Mouse (Mus musculus): ENCODE results near the gene H2-Ke6. TPM values are rescaled to one million over a fixed set of nuclear protein-coding genes. Genes with fewer than 3 reads are reported as not detected.

The H2-Ke6 gene
- 10 to 100 TPM; 33.3 to 35.1 TPM for total RNA-seq (2021)

DNA sequence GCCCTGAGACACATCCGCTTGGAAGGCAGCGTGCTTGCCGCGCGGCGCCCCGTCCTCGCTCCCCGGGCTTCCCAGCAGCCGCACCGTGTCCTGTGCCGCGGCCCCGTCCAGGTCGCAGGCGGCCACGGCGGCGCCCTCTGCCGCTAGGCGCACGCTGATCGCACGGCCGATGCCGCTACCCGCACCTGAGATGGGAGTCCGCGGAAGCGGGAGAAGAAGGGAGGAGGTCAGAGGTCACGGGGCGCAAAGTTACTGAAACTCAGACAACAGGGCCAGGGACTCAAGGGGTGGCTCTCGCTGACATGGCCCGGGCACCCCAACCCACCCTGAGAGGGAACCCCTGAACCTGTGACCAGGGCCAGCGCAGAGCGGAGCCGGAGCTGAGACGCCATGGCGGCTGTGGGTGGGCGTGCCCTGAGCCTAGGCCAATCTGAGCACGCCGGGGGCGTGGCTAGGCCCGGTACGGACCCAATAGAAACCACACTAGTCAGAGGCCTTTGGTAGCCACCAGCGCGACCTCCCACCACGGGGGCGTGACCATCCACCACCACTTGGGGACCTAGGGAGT is at the start of gene H2-Ke6:
TSS of gene H2-Ke6 (minus strand) at position 405 of the 568 bp plus-strand sequence.
- DNase-seq (ENCODE audit: low spot score in 2 of 2) = peak; percentile 92 to 94
- intact Hi-C loops (cut with DNase I) = no loop called here

DNA sequence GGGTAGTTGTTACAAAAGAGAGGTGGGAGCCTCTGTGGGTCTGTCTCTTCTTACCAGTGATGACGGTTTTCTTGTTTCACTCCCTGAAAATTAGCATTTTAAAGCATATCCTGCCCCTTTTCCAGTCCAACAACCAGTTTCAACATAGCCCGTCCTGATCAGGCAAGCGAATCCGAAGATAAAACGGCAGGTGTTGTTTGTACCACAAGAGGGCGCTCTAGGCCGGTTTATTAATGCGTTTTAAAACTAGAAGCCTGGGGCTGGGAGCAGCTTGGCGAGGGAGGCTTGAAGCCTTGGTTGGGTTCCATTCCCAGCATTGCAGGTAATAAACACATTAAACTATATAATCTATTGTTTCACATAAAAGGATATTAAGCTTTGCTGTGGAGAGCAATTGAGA is 49.7 kb upstream of the H2-Ke6 start:
- peak; percentile 62 to 66 for DNase-seq (ENCODE audit: low spot score in 2 of 2)
- intact Hi-C loops (cut with DNase I) = loop anchor here (2.0 kb wide), 1 partner anchor 91 kb away; no protein-coding TSS in a partner anchor

DNA sequence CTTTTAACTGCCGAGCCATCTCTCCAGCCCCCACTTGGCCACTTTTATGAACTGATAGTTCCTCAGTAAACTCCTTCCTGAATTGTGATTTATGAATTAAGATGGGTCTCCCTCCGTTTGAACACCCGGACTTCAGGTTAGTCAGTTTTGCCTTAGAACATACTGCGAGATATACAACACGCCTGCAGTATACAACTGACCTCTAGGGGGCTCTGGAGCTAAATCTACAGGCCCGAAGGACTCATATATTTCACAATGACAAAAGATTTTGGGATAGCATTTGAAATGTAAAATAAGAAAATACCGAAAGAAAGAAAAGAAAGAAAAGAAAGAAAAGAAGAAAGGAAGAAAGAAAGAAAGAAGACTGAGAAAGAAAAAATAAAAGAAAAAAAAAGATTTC is 47.4 kb upstream of the H2-Ke6 start:
- intact Hi-C loops (cut with DNase I) = no loop called here

DNA sequence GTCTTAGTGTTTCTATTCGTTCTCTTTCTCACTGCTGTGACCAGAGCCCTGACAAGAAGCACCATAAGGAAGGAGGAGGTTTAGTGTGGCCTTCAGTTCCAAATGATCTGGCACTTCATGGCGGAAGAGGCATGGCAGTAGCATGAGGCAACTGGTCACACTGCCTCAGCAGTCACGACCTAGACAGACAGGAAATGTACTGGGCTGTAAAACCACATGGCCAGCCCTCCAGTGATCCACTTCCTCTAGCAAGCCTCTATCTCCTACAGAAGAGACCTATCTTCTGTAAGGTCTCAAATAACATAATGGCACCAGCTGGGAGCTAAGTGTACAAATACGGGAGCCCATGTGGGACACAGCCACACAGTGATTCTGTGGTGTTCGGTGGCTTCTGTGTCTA is 44.2 kb upstream of the H2-Ke6 start:
- intact Hi-C loops (cut with DNase I) = no loop called here
- no peak for DNase-seq (ENCODE audit: low spot score in 2 of 2)

More for the DNA sequence above, 47.4 kb upstream of the H2-Ke6 start:
- peak; percentile 56 to 65 for DNase-seq (ENCODE audit: low spot score in 2 of 2)

DNA sequence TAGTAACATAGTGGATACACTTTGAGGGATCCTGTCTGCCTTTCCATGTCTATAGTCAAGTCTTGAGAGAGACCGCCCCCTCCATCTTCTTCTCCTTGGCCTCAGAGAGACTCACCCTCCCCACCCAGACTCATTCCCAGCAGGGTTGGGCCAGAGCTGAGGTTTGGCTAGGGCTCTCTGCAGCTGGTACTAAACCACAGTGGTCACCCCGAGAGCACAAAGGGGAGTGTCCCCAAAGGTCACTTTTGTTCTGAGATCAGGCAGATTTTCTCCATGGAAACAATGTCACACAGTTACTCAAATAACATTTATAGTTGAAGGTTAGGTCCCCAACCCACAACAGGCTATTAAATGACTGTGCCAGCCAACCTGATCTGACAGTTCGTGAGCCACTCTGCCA is 41.0 kb upstream of the H2-Ke6 start:
- no peak for DNase-seq (ENCODE audit: low spot score in 2 of 2)
- intact Hi-C loops (cut with DNase I) = no loop called here

- DNase-seq (ENCODE audit: low spot score in 2 of 2) = no peak
- intact Hi-C loops (cut with DNase I) = no loop called here
These were observed 29.4 kb upstream of the H2-Ke6 start for GRCm38 (mm10) chr17:34057224-34057623.

DNA sequence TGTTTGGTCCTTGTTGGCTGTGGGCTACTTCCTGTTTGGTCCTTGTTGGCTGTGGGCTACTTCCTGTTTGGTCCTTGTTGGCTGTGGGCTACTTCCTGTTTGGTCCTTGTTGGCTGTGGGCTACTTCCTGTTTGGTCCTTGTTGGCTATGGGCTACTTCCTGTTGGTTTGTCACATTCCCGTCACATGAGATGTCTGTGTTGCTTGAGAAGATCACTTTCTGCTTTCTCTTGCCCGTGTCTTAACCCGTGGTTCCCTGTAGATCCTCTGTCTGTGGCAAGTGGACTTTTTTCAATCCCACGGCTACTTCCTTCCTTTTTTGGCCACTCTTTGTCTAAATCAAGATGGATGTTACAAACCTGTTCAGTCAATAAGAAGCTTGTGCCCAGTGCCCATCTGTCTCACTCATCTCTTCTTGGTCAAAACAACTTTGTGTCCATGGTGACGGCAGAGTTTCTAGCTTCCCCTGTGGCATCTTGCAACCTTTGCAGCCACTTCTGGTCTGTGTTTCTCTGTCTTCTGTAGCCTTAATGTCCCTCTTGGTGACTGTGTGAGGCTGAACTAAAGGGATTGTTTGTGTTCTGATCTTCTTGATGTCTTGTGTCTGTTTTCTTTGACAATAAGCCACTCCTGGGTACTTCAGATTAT is 19.7 kb upstream of the H2-Ke6 start:
- DNase-seq (ENCODE audit: low spot score in 2 of 2) = no peak
- intact Hi-C loops (cut with DNase I) = no loop called here

- intact Hi-C loops (cut with DNase I) = no loop called here
- no peak for DNase-seq (ENCODE audit: low spot score in 2 of 2)
These were observed 18.1 kb upstream of the H2-Ke6 start for GRCm38 (mm10) chr17:34045941-34046340.

DNA sequence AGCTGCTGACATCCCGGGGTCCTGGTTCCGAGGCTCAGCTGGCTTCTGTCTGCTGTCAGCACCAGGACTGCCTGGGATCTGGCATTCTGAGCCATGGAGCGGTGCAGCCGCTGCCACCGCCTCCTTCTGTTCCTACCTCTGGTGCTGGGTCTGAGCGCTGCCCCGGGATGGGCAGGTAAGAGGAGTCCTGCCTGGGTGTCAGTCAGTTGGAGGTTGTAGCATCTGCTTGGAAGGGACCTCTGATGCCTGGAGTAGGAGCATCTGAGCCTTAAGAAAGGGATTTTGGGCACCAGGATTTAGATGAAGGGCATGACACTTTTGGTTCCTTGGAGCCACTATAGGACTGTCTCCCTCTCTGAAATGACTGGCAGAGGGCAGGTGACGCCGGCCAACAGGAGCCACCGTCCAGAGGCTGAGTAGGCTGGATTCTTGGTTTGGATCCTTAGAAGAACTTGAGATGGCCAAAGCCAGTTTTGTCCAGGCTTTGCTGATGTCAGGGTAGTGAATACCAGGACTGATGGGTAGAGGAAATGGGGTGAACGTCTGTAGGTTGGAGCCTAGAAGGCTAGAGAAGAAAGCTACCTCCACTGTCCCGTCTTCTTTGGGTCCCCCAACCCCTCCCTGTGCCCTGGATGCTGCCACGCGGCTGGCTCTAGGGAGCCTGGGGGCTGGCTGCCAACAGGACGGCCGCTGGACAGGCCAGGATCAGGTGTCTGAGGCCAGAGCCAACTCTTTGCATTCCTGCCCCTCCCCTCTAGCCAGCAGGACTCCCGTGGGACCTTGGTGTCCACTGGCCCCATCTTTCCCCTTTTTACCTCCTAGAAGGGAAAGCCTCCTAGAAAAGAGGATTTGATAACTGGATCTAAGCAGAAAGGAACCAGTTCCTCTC is 11.9 kb upstream of the H2-Ke6 start:
- intact Hi-C loops (cut with DNase I) = no loop called here
- no peak for DNase-seq (ENCODE audit: low spot score in 2 of 2)

GRCm38 (mm10) chr17:34038878-34039561 is 11.2 kb upstream of the H2-Ke6 start, which contains the start of gene Col11a2:
Gene Col11a2, plus strand, starts transcription at chr17:34039437.
- no peak for DNase-seq (ENCODE audit: low spot score in 2 of 2)
- intact Hi-C loops (cut with DNase I) = no loop called here

GRCm38 (mm10) chr17:34038440-34038839 is 10.6 kb upstream of the H2-Ke6 start:
- peak; percentile 57 to 68 for DNase-seq (ENCODE audit: low spot score in 2 of 2)
- intact Hi-C loops (cut with DNase I) = no loop called here

DNA sequence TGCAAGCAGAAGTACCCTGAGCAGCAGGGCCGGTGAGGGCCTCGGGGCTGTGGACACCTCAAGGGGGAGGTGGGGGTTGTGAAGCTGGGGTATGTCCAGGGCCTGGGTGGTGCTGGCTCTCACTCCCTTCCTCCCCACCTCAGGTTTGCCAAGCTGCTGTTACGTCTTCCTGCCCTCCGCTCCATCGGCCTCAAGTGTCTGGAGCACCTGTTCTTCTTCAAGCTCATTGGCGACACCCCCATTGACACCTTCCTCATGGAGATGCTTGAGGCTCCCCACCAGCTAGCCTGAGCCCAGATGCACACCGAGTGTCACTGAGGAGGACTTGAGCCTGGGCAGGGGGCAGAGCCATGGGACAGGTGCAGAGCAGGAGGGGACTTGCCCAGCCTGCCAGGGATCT is 9.4 kb upstream of the H2-Ke6 start:
- DNase-seq (ENCODE audit: low spot score in 2 of 2) = no peak
- intact Hi-C loops (cut with DNase I) = no loop called here

GRCm38 (mm10) chr17:34036647-34037046 is 8.8 kb upstream of the H2-Ke6 start:
- DNase-seq (ENCODE audit: low spot score in 2 of 2) = no peak
- intact Hi-C loops (cut with DNase I) = no loop called here

GRCm38 (mm10) chr17:34035517-34035916 is 7.7 kb upstream of the H2-Ke6 start:
- intact Hi-C loops (cut with DNase I) = no loop called here
- DNase-seq (ENCODE audit: low spot score in 2 of 2) = no peak

- intact Hi-C loops (cut with DNase I) = loop anchor here (5.0 kb wide), 1 partner anchor 83 kb away; the partner anchor contains the start of gene H2-DMa
These were observed 6.2 kb upstream of the H2-Ke6 start for GRCm38 (mm10) chr17:34034064-34034463.

DNA sequence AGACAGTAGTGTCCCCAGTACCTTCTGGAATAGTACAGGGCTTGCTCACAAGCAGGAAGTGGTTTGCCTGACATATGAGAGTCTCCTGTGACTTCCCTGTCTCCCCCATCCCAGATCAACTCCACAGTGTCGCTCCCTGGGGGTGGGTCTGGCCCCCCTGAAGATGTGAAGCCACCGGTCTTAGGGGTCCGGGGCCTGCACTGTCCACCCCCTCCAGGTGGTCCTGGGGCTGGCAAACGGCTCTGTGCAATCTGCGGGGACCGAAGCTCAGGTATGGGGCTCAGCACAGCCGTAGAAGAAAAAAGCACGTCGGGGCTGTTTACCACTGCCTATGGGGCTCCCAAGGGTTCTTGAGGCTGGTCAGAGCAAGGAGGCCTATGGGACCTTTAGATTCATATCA is 5.6 kb upstream of the H2-Ke6 start:
- no peak for DNase-seq (ENCODE audit: low spot score in 2 of 2)
- intact Hi-C loops (cut with DNase I) = loop anchor here (5.0 kb wide), 1 partner anchor 84 kb away; the partner anchor contains the start of gene H2-DMa

More at GRCm38 (mm10) chr17:34034064-34034463, 6.2 kb upstream of the H2-Ke6 start:
- peak in 1 of 2 experiments; percentile 72 for DNase-seq (ENCODE audit: low spot score in 2 of 2)

- intact Hi-C loops (cut with DNase I) = loop anchor here (5.0 kb wide), 1 partner anchor 84 kb away; the partner anchor contains the start of gene H2-DMa
- DNase-seq (ENCODE audit: low spot score in 2 of 2) = no peak
These were observed 4.9 kb upstream of the H2-Ke6 start for GRCm38 (mm10) chr17:34032806-34033205.

GRCm38 (mm10) chr17:34032174-34032632 is 4.3 kb upstream of the H2-Ke6 start:
- intact Hi-C loops (cut with DNase I) = loop anchor here (5.0 kb wide), 1 partner anchor 85 kb away; the partner anchor contains the start of gene H2-DMa
- peak in 1 of 2 experiments; percentile 71 for DNase-seq (ENCODE audit: low spot score in 2 of 2)

DNA sequence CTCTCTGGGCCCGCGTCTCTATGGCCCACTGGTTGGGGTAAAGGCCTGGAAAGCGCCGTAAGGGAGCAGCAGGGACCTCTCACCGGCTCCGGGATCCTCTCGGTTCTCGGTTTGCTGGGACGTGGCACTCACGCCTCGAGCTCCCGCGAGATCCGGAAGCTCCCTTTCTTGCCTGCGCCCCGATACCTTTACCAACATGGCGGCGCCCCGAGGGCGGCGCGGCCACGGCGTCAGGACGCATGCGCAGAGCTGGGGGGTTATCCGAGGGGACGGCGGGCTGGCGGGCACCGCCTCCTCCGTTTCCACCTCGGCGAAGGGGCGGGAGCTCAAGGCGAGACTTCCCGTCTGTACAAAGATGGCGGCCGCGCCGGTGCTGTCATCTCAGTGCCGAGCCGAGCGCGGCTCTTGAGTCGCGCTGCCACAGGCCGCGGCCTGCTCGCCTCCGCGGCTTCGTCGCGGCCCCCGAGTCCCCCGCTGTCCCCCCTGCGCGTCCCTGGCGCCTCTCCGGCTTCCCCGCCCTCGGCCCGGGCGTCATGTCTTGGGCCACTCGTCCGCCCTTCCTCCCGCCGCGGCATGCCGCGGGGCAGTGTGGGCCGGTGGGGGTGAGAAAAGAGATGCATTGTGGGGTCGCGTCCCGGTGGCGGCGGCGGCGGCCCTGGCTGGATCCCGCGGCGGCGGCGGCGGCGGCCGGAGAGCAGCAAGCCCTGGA is 3.8 kb upstream of the H2-Ke6 start, which contains the start of the genes Slc39a7 and Rxrb:
TSS of gene Slc39a7 (minus strand) at position 218 of the 709 bp plus-strand sequence.
TSS of gene Rxrb (plus strand) at position 348 of the 709 bp plus-strand sequence.
- intact Hi-C loops (cut with DNase I) = loop anchor here (5.0 kb wide), 1 partner anchor 86 kb away; the partner anchor contains the start of gene H2-DMa
- peak; percentile 98 for DNase-seq (ENCODE audit: low spot score in 2 of 2)

Measured in left cerebral cortex, postnatal 25 days (tissue).